ENCODE assay signal across 20 mouse cellular contexts in genomic region chr14:118842353-118842752, GRCm38 (mm10). TPM values are rescaled to one million over a fixed set of nuclear protein-coding genes. Genes with fewer than 3 reads are reported as not detected.
"Had no signal": no experiment of that assay in that cellular context is flagged by ENCODE, and none has a peak within 500 bp of the region (broad histone marks: within the 10 kb centered on the region; RNA-seq: fewer than 3 reads in every experiment).

No protein-coding gene starts in this region.

- H3K4me2 ChIP-seq: liver, embryonic 15.5 days; lung, embryonic 15.5 days; midbrain, embryonic 11.5 days; midbrain, embryonic 13.5 days; midbrain, embryonic 15.5 days; neural tube, embryonic 12.5 days had no signal

- H3K9me3 ChIP-seq: liver, embryonic 15.5 days; lung, embryonic 15.5 days; midbrain, embryonic 13.5 days; midbrain, embryonic 15.5 days; neural tube, embryonic 12.5 days had no signal

- H3K27ac ChIP-seq: liver, embryonic 15.5 days; lung, embryonic 15.5 days; macrophage; midbrain, embryonic 13.5 days; midbrain, embryonic 15.5 days; neural tube, embryonic 12.5 days had no signal

- H3K4me1 ChIP-seq: megakaryocyte, embryonic 14.5 days; midbrain, embryonic 13.5 days; midbrain, embryonic 15.5 days; neural tube, embryonic 12.5 days had no signal

- H3K9ac ChIP-seq: liver, embryonic 15.5 days; liver, postnatal 0 days; lung, embryonic 15.5 days; midbrain, embryonic 13.5 days; midbrain, embryonic 15.5 days; neural tube, embryonic 12.5 days had no signal

- H3K4me3 ChIP-seq: liver, embryonic 15.5 days; lung, embryonic 15.5 days; megakaryocyte, embryonic 14.5 days; midbrain, embryonic 13.5 days; midbrain, embryonic 15.5 days; neural tube, embryonic 12.5 days had no signal

- DNase-seq: liver, postnatal 0 days; lung, adult 2 months; lung, postnatal 14 days; lung, postnatal 36 days; retina, postnatal 1 day; right cerebral cortex, adult 18-20 months; right cerebral cortex, postnatal 25 days; thymus, adult 18-20 months; thymus, postnatal 14 days; thymus, postnatal 36 days had no signal

- H3K36me3 ChIP-seq: liver, embryonic 15.5 days; lung, embryonic 15.5 days; midbrain, embryonic 13.5 days; midbrain, embryonic 15.5 days; neural tube, embryonic 12.5 days had no signal

- H3K27me3 ChIP-seq: lung, embryonic 15.5 days; midbrain, embryonic 15.5 days; neural tube, embryonic 12.5 days had no signal

- ATAC-seq: liver, postnatal 0 days; lung, postnatal 0 days; midbrain, embryonic 13.5 days; midbrain, embryonic 15.5 days had no signal

RNA-seq across cellular contexts. Expression of gene Cldn10, which starts 54.6 kb away (rescaled TPM):
- total RNA-seq: monocyte, adult 5-6 weeks had no signal
- polyA plus RNA-seq: macrophage had no signal
